Mouse (Mus musculus): ENCODE measurements around the gene Akap2. TPM values are rescaled to one million over a fixed set of nuclear protein-coding genes. Genes with fewer than 3 reads are reported as not detected.

Akap2 gene
- polyA plus RNA-seq (2012; rRNA removed; ENCODE audit: low replicate concordance), result 4.9 and 7.4 TPM in 2 replicates

DNA sequence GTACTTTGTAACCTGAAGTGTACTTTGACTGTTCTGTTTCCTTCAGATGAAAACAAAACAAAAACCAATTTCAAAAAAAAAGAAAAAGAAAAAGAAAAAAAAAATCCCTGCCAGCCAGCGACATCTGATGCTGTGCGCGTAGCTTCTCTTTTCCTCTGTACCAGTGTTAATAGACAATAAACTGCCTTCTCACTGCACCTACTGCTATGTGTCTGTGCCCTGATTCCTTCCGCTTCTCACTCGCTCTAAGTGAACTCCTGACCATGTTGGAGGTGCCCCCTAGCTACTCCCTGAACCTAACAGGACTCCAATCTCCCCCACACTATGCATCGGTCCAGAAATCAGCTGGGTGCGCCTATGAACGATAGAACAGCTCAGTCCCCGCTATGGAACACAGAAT is at the start of gene Akap2:
Gene Akap2 (plus strand): TSS at position 304 of the 400 bp plus-strand sequence.

DNA sequence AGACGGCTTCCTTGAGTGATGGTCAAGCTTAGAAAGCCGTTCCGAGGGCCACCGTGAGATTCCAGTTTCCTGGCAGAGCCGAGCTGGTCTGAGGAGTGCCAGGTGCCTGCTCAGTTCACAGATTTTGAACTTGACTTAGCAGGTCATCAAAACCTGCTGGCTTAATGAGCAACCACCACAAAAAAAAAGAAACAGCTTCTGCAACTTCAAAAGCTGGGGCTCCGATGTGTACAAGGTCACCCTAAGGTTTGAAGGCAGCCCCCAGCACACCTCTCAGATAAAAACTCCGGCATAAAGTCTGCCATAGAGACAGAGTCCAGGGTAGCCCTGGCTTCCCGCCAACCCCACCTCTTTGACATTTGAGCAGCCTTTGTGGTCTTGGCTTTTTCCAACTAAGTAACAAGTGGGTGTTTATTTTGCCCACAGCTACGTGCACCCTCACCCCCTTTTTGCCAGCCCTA is 198.8 kb downstream of the Akap2 start, which contains the start of gene D630039A03Rik:
Gene D630039A03Rik (minus strand): TSS at position 97 of the 461 bp plus-strand sequence.

Other genes with a start within 250 kb of the Akap2 start
- 0.06 and 0.43 TPM in 2 replicates for gene Pakap, start 149.5 kb upstream of the Akap2 start, polyA plus RNA-seq (2012; rRNA removed; ENCODE audit: low replicate concordance)
- gene D630039A03Rik, start 198.6 kb downstream of the Akap2 start, polyA plus RNA-seq (2012; rRNA removed; ENCODE audit: low replicate concordance), result 9.5 and 11.3 TPM in 2 replicates
- gene Txn1, start 238.8 kb downstream of the Akap2 start, polyA plus RNA-seq (2012; rRNA removed; ENCODE audit: low replicate concordance), result 201 and 257 TPM in 2 replicates